Mouse (Mus musculus) limb, embryonic 14.5 days (tissue): ENCODE measurements around the gene Otogl. TPM values are rescaled to one million over a fixed set of nuclear protein-coding genes. Genes with fewer than 3 reads are reported as not detected.

Source experiments
- ATAC-seq: fragments of 200-750 bp; cut with Nextera tagmentation; 2 replicates; pipeline ENCODE4 v1.8.0; 2017; ENCODE audit warnings: low read depth, moderate number of reproducible peaks, moderate TSS enrichment; ENCODE audit not compliant: low FRiP score
- DNase-seq: peaks from one replicate; pipeline ENCODE4 v3.0.0-alpha.2; 2015; ENCODE audit warnings: low spot score
- H3K27ac ChIP-seq: fragments of 300-500 bp; sonication (generic); replicated peaks from 2 replicates; pipeline ENCODE4 v1.5.1; 2014; ENCODE audit warnings: low read depth, mild to moderate bottlenecking, low read length, moderate library complexity, mixed read lengths
- H3K27me3 ChIP-seq: fragments of 300-500 bp; sonication (generic); 2 replicates; pipeline ENCODE4 v1.6.1; 2014; ENCODE audit warnings: low read length, mixed read lengths; ENCODE audit not compliant: control insufficient read depth, insufficient read depth
- H3K36me3 ChIP-seq: fragments of 300-500 bp; sonication (generic); 2 replicates; pipeline ENCODE4 v1.6.1; 2014; ENCODE audit warnings: mild to moderate bottlenecking, low read length, moderate library complexity, mixed read lengths; ENCODE audit not compliant: control insufficient read depth, insufficient read depth
- H3K4me1 ChIP-seq: fragments of 300-500 bp; sonication (generic); 2 replicates; pipeline ENCODE4 v1.6.1; 2014; ENCODE audit warnings: antibody characterized with exemption, low read length, mixed read lengths; ENCODE audit not compliant: control insufficient read depth, insufficient read depth
- H3K4me2 ChIP-seq: fragments of 300-500 bp; sonication (generic); replicated peaks from 2 replicates; pipeline ENCODE4 v1.6.1; 2014; ENCODE audit warnings: low read depth, mild to moderate bottlenecking, low read length, moderate library complexity; ENCODE audit not compliant: severe bottlenecking
- H3K4me3 ChIP-seq: fragments of 300-500 bp; sonication (generic); replicated peaks from 2 replicates; pipeline ENCODE4 v1.5.1; 2014; ENCODE audit warnings: low read length
- H3K9ac ChIP-seq: fragments of 300-500 bp; sonication (generic); 2 replicates; pipeline ENCODE4 v1.6.1; 2014; ENCODE audit warnings: mild to moderate bottlenecking, low read depth, low read length, moderate library complexity; ENCODE audit not compliant: severe bottlenecking
- H3K9me3 ChIP-seq: fragments of 300-500 bp; sonication (generic); 2 replicates; pipeline ENCODE4 v1.6.1; 2016; ENCODE audit warnings: low read length; ENCODE audit not compliant: control insufficient read depth
- POLR2A ChIP-seq: fragments of 200-500 bp; IDR thresholded peaks from 2 replicates; pipeline ENCODE4 v1.8.0; 2012; ENCODE audit warnings: inconsistent platforms, mild to moderate bottlenecking, moderate library complexity, borderline replicate concordance; ENCODE audit not compliant: insufficient read depth, insufficient read length; ENCODE audit errors: extremely low read depth
- whole genome bisulfite sequencing: fragments of 180-500 bp; shearing (Covaris S2); extraction: QIAGEN DNeasy Blood & Tissue Kit; methylation state at CpG from one replicate; pipeline ENCODE4 v1.1.7; 2014; 5-methylcytosine and 5-hydroxymethylcytosine counted together
- polyA plus RNA-seq, 2 experiments: library from polyadenylated mRNA; depleted of rRNA in 1 of 2; stranded (reverse) in 1 of 2; unstranded in 1 of 2; fragments of >200 nt; fragmentation: Nextera tagmentation in 1 of 2; extraction: Ambion mirVana in 1 of 2; gene quantifications; 2 replicates each; pipeline versions ENCODE4 v1.2.1 to v1.2.3; 2012 to 2014

Otogl gene
- polyA plus RNA-seq, 2 experiments, result 0.51 to 0.93 TPM

DNA sequence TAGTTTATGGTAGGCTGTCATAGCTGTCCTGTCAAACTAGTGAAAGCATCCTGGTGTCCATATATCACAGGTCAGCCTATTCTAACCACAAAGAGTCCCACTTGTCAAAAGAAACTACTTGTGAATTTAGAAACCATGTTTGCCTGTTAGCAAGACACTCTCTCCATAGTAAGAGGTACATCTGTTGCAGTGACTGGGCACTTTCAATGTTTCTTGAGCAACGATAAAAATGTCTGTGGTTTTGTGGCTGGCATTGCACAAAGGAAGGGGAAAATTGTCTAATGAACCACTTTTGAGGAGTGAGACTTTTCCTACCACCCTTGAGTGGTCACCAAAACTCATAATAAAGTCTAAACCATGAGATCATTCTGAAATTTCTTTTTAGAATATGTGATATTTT is 36.1 kb upstream of the Otogl start:
- H3K27me3 ChIP-seq, result no peaks in the 10 kb centered on the region
- no peak for ATAC-seq

DNA sequence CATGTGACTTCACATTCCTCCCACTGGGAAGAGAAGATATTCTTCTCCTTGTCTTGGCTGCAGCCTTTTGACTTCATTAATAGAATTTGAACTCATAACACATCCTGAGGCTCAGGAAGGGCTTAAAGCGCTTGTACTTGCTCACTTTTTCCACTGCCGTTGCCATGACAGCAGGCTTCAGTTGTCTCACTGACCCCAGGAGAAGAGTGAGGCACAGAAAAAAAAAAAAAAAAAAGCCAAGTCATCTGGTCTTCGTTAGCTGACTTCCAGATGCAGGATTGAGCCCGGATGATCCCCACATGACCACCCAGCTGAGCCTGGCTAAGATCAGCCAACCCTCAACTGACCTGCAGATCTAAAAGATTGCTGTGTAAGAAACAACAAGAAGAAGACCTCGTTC is 34.4 kb upstream of the Otogl start:
- DNase-seq (no peak), ATAC-seq (no peak)
- H3K9me3 ChIP-seq, result no peaks in the 10 kb centered on the region
- no peak overlapping the region for H3K9ac ChIP-seq
- no peaks in the 10 kb centered on the region for H3K27me3 ChIP-seq
- no peaks in the 10 kb centered on the region for H3K4me1 ChIP-seq
- H3K36me3 ChIP-seq, result no peaks in the 10 kb centered on the region
- H3K4me2 ChIP-seq, result no peak overlapping the region
- H3K27ac ChIP-seq, result no peak overlapping the region
- 17% methylated on average over 5 of the region's 5 CpGs for WGBS
- H3K4me3 ChIP-seq, result no peak overlapping the region
- TF ChIP-seq POLR2A, result no peak

More for the DNA sequence above, 36.1 kb upstream of the Otogl start:
- no peaks in the 10 kb centered on the region for H3K36me3 ChIP-seq
- no peak for DNase-seq
- WGBS, result 65% methylated on average over 1 of the region's 1 CpGs
- H3K4me2 ChIP-seq, result no peak overlapping the region
- no peak overlapping the region for H3K27ac ChIP-seq
- H3K4me3 ChIP-seq, result no peak overlapping the region
- H3K9ac ChIP-seq, result no peak overlapping the region
- no peak for TF ChIP-seq POLR2A
- H3K4me1 ChIP-seq, result no peaks in the 10 kb centered on the region
- no peaks in the 10 kb centered on the region for H3K9me3 ChIP-seq

DNA sequence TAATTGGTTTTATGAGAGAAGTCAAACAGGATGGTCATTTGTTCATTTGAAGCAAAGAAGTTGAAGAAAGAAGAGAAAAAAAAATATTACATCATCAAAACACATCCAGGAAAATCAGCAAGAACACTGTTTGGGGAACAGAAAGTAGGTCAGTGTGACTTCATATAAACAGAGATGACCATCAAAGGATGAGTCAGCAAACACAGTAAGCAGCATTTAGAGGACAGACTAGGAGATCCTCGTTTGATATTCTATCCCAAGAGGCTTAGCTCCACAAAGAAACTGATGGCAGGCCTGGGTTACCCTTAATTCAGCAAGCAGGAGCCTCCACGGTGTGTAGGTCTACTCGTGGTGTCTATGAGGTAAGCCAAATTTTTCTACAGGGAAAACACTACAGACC is 31.9 kb upstream of the Otogl start:
- Histone ChIP-seq H3K4me1 (no peaks in the 10 kb centered on the region), H3K4me2 (no peak overlapping the region), H3K27me3 (no peaks in the 10 kb centered on the region), H3K4me3 (no peak overlapping the region), H3K9me3 (no peaks in the 10 kb centered on the region), H3K9ac (no peak overlapping the region), H3K27ac (no peak overlapping the region), H3K36me3 (no peaks in the 10 kb centered on the region)
- DNase-seq (no peak), ATAC-seq (no peak)
- TF ChIP-seq POLR2A, result no peak
- 65% methylated on average over 3 of the region's 3 CpGs for WGBS

DNA sequence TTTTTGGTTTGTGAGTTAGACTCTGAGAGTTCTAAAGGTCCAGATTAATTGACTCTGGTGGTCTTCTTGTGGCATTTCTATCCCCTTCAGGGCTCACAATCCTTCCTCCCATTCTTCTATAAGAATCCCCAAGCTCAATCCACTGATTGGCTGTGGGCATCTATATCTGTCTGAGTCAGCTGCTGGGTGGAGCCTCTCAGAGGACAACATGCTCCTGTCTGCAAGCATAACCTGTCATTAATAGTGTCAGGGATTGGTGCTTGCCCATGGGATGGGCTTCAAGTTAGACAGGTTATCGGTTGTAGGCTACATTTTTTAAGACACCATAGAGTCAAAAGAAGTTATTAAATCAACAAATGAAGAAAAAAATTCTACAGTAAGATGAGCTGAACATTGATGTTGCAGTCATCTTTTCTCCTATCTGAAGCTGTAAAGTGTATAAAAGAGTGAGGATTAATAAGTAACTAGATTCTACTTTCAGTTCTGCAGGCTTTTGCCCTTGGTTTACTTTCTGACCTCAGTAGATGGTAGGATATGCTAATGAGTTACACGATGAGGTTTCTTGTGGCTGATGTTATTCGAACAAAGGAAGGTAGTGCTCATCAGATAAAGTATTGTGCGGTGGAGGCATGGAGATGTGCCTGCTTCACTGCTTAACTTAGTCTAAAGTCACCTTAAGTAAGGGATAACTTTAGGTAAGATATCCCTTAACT is 29.4 kb upstream of the Otogl start:
- ATAC-seq (no peak), DNase-seq (no peak)
- no peak overlapping the region for H3K4me3 ChIP-seq
- no peak overlapping the region for H3K27ac ChIP-seq
- H3K36me3 ChIP-seq, result no peaks in the 10 kb centered on the region
- TF ChIP-seq POLR2A, result no peak
- no peak overlapping the region for H3K4me2 ChIP-seq
- H3K4me1 ChIP-seq, result no peaks in the 10 kb centered on the region
- no peak overlapping the region for H3K9ac ChIP-seq
- WGBS, result 94% methylated on average over 4 of the region's 4 CpGs
- H3K9me3 ChIP-seq, result no peaks in the 10 kb centered on the region
- H3K27me3 ChIP-seq, result no peaks in the 10 kb centered on the region

GRCm38 (mm10) chr10:107940302-107940701 is 28.4 kb upstream of the Otogl start:
- Histone ChIP-seq H3K4me1 (no peaks in the 10 kb centered on the region), H3K27ac (no peak overlapping the region), H3K4me2 (no peak overlapping the region), H3K9ac (no peak overlapping the region), H3K4me3 (no peak overlapping the region), H3K27me3 (no peaks in the 10 kb centered on the region), H3K9me3 (no peaks in the 10 kb centered on the region), H3K36me3 (no peaks in the 10 kb centered on the region)
- 83% methylated on average over 6 of the region's 6 CpGs for WGBS
- no peak for TF ChIP-seq POLR2A
- no peak for DNase-seq
- no peak for ATAC-seq

- H3K27me3 ChIP-seq, result no peaks in the 10 kb centered on the region
- no peak for ATAC-seq
- no peaks in the 10 kb centered on the region for H3K9me3 ChIP-seq
- no peak overlapping the region for H3K27ac ChIP-seq
- no peak for TF ChIP-seq POLR2A
- H3K9ac ChIP-seq, result no peak overlapping the region
- no peak overlapping the region for H3K4me3 ChIP-seq
- 88% methylated on average over 6 of the region's 6 CpGs for WGBS
- no peak for DNase-seq
- no peaks in the 10 kb centered on the region for H3K36me3 ChIP-seq
- no peaks in the 10 kb centered on the region for H3K4me1 ChIP-seq
- H3K4me2 ChIP-seq, result no peak overlapping the region
These were observed 27.9 kb upstream of the Otogl start for GRCm38 (mm10) chr10:107939821-107940220.
